ENCODE assay signal across 8 mouse cellular contexts in the genomic region with DNA sequence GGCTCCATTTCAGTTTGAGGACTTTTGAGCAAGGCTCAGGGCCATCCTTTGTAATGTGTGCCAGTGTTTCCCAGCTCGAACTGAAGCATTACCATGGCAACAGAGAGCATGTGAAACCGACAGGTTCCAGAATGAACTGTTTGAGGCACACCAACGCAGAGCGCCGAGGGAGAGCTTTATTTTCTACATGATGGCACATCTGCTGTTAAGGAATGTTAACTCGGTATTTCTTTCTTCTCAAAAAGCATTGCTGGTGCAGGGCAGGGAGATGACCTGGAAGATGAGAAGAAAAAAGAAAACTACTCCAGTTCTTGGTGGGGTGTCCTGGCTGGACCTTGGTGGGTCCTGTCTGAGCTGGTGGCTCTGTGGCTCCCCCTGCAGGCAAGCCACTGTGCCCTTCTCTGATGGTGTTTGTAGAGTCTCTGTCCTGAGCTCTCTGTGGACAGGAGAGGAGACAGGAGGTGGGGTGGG.
A peak's percentile ranks its signal among the peaks of the same experiment; 100 is the strongest.
DNase-seq lines count a peak whose midpoint lies in the region; ATAC-seq and TF ChIP-seq lines count a peak whose summit lies in the region.

No protein-coding gene starts in this region.

- H3K27ac ChIP-seq in liver, embryonic 14.5 days = no peak overlapping the region
- H3K27ac ChIP-seq in liver, embryonic 11.5 days (ENCODE audit: low read depth, low read length) = no peak overlapping the region
- no peak overlapping the region for H3K27ac ChIP-seq in thymus, adult 2 months (ENCODE audit: control insufficient read depth, insufficient read depth, low read length)

- no peaks in the 10 kb centered on the region for H3K27me3 ChIP-seq in liver, embryonic 14.5 days (ENCODE audit: control insufficient read depth, insufficient read depth, low read length)
- no peaks in the 10 kb centered on the region for H3K27me3 ChIP-seq in liver, embryonic 11.5 days (replicated peaks; ENCODE audit: control insufficient read depth, insufficient read depth, low read length)
- H3K27me3 ChIP-seq in thymus, adult 2 months (ENCODE audit: control insufficient read depth, insufficient read depth, low read length) = no peaks in the 10 kb centered on the region

- no peak for DNase-seq in liver, embryonic 14.5 days (ENCODE audit: low read depth in 3 of 3, low spot score in 3 of 3)
- DNase-seq in liver, embryonic 11.5 days (ENCODE audit: low spot score) = no peak
- DNase-seq in adrenal gland, postnatal 14 days = peak; percentile 64
- DNase-seq in frontal cortex, postnatal 25 days (ENCODE audit: low spot score in 2 of 2) = peak; percentile 36 to 42
- DNase-seq in left cerebral cortex, postnatal 14 days (ENCODE audit: low spot score in 2 of 2) = peak; percentile 76 to 92
- peak; percentile 57 for DNase-seq in right cerebral cortex, postnatal 4 days
- no peak for DNase-seq in spleen, adult 18-20 months
- DNase-seq in thymus, adult 2 months = no peak

- TF ChIP-seq POLR2A in thymus, adult 2 months (IDR thresholded peaks at IDR 0.05; ENCODE audit: control insufficient read depth, extremely low read depth, insufficient read depth, low read length, poor library complexity) = no peak

- intact Hi-C loops in left cerebral cortex, postnatal 14 days (cut with DNase I) = loop anchor here (5.0 kb wide), 2 partner anchors 102 to 272 kb away; no protein-coding TSS in a partner anchor

- TF ChIP-seq EP300 in liver, embryonic 14.5 days (IDR thresholded peaks at IDR 0.05; ENCODE audit: low read depth) = no peak

- 63% methylated on average over 6 of the region's 6 CpGs for WGBS in liver, embryonic 14.5 days (ENCODE audit: insufficient replicate concordance)
- WGBS in liver, embryonic 11.5 days = 76% methylated on average over 6 of the region's 6 CpGs
- WGBS in thymus, adult 2 months = 85% methylated on average over 6 of the region's 6 CpGs

- no peak overlapping the region for H3K4me2 ChIP-seq in liver, embryonic 14.5 days (ENCODE audit: low read depth)
- no peak overlapping the region for H3K4me2 ChIP-seq in liver, embryonic 11.5 days

- H3K4me3 ChIP-seq in liver, embryonic 14.5 days (ENCODE audit: insufficient read depth in 1 of 2, low read depth in 2 of 2, low read length in 2 of 2) = no peak overlapping the region
- no peak overlapping the region for H3K4me3 ChIP-seq in liver, embryonic 11.5 days (ENCODE audit: low read depth, low read length)
- no peak overlapping the region for H3K4me3 ChIP-seq in thymus, adult 2 months (ENCODE audit: control insufficient read depth, insufficient read depth, low read length)

- peak; percentile 59 for TF ChIP-seq CTCF in liver, embryonic 14.5 days (IDR thresholded peaks at IDR 0.05; ENCODE audit: low read depth)
- no peak for TF ChIP-seq CTCF in thymus, adult 2 months (IDR thresholded peaks at IDR 0.05; ENCODE audit: borderline replicate concordance, control insufficient read depth, extremely low read depth, insufficient read depth, low read length, poor library complexity)

- H3K9ac ChIP-seq in liver, embryonic 14.5 days (replicated peaks) = no peak overlapping the region
- H3K9ac ChIP-seq in liver, embryonic 11.5 days (ENCODE audit: low read depth, low read length) = no peak overlapping the region

- no peaks in the 10 kb centered on the region for H3K9me3 ChIP-seq in liver, embryonic 14.5 days (ENCODE audit: control insufficient read depth, low read length)
- peaks cover 2% of the 10 kb centered on the region; the same call in 1 of the 2 replicates for H3K9me3 ChIP-seq in liver, embryonic 11.5 days (ENCODE audit: control insufficient read depth, low read length)

- H3K4me1 ChIP-seq in liver, embryonic 14.5 days (replicated peaks; ENCODE audit: control insufficient read depth in 2 of 2, insufficient read depth in 2 of 2, low read length in 1 of 2) = no peaks in the 10 kb centered on the region
- H3K4me1 ChIP-seq in liver, embryonic 11.5 days (replicated peaks; ENCODE audit: control insufficient read depth, insufficient read depth, low read length) = no peaks in the 10 kb centered on the region
- H3K4me1 ChIP-seq in thymus, adult 2 months (replicated peaks; ENCODE audit: control insufficient read depth, insufficient read depth, low read length) = no peaks in the 10 kb centered on the region

- ATAC-seq in liver, embryonic 14.5 days (ENCODE audit: insufficient read depth) = no peak
- ATAC-seq in liver, embryonic 11.5 days (replicated peaks; ENCODE audit: low FRiP score) = no peak

- no peaks in the 10 kb centered on the region for H3K36me3 ChIP-seq in liver, embryonic 14.5 days (replicated peaks; ENCODE audit: control insufficient read depth, insufficient read depth, low read depth)
- H3K36me3 ChIP-seq in liver, embryonic 11.5 days (ENCODE audit: control insufficient read depth, insufficient read depth, low read length) = no peaks in the 10 kb centered on the region
- no peaks in the 10 kb centered on the region for H3K36me3 ChIP-seq in thymus, adult 2 months (ENCODE audit: control insufficient read depth, insufficient read depth, low read length)

Comparison
In these comparisons a context has a peak if more than half of its experiments do, and no peak if none do; other contexts are left out.
1. DNase-seq: peak in adrenal gland, postnatal 14 days (single experiment), frontal cortex, postnatal 25 days (2 of 2), left cerebral cortex, postnatal 14 days (2 of 2) and right cerebral cortex, postnatal 4 days (single experiment); none in liver, embryonic 14.5 days (0 of 3), liver, embryonic 11.5 days (single experiment), spleen, adult 18-20 months (0 of 2) and thymus, adult 2 months (single experiment).